Mouse (Mus musculus): ENCODE results near the gene Pip4k2c. TPM values are rescaled to one million over a fixed set of nuclear protein-coding genes. Genes with fewer than 3 reads are reported as not detected.
"Not testable (repeated sequence)": the region's sequence is repeated elsewhere in the genome, so short reads cannot be mapped to it uniquely, and the experiment has no call there.

The Pip4k2c gene
- polyA plus RNA-seq, 1 experiment from 2014 or later, result 25.9 TPM

- Histone ChIP-seq H3K4me1 (peaks cover 13% of the 10 kb centered on the region), H3K9me3 (no peaks in the 10 kb centered on the region), H3K27ac (replicated peaks) (no peak overlapping the region), H3K27me3 (replicated peaks; ENCODE audit: low read depth, poor library complexity, severe bottlenecking) (peaks cover 31% of the 10 kb centered on the region), H3K4me3 (no peak overlapping the region), H3K36me3 (replicated peaks) (no peaks in the 10 kb centered on the region)
- WGBS, result 76% methylated on average over 3 of the region's 3 CpGs
- DNase-seq (ENCODE audit: low spot score), result no peak
These were observed 50.7 kb downstream of the Pip4k2c start for GRCm38 (mm10) chr10:127160728-127161127.

- peaks cover 7% of the 10 kb centered on the region for H3K4me1 ChIP-seq
- no peak overlapping the region for H3K27ac ChIP-seq (replicated peaks)
- 89% methylated on average over 9 of the region's 9 CpGs for WGBS
- no peak for DNase-seq (ENCODE audit: low spot score)
- H3K9me3 ChIP-seq, result no peaks in the 10 kb centered on the region
- no peaks in the 10 kb centered on the region for H3K36me3 ChIP-seq (replicated peaks)
- H3K27me3 ChIP-seq (replicated peaks; ENCODE audit: low read depth, poor library complexity, severe bottlenecking), result peaks cover 25% of the 10 kb centered on the region
- no peak overlapping the region for H3K4me3 ChIP-seq
These were observed 51.3 kb downstream of the Pip4k2c start for GRCm38 (mm10) chr10:127160081-127160480.

DNA sequence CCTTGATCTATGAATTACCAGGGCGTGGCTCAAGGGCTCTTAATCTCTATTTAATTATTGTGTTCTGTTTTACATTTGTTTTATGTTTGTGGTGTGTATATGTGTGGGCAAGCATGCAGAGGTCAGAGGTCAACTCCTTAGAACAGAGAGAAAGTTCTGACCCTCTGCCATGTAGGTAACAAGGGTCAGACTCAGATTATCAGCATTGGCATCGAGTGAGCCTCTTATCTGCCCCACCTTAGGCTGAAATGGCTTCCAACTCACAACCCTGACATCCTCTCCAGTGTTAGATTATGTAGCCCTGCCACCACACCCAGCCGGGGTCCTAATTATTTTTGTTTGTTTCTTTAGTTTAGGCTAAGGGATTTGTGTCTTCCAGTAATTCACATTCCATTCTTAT is 52.9 kb downstream of the Pip4k2c start:
- no peaks in the 10 kb centered on the region for H3K36me3 ChIP-seq (replicated peaks)
- WGBS, result 75% methylated on average over 3 of the region's 3 CpGs
- no peak overlapping the region for H3K4me3 ChIP-seq
- no peak overlapping the region for H3K27ac ChIP-seq (replicated peaks)
- no peaks in the 10 kb centered on the region for H3K9me3 ChIP-seq
- no peak for DNase-seq (ENCODE audit: low spot score)
- H3K27me3 ChIP-seq (replicated peaks; ENCODE audit: low read depth, poor library complexity, severe bottlenecking), result peaks cover 9% of the 10 kb centered on the region
- H3K4me1 ChIP-seq, result no peaks in the 10 kb centered on the region

GRCm38 (mm10) chr10:127156511-127156910 is 54.9 kb downstream of the Pip4k2c start:
- Histone ChIP-seq H3K27me3 (replicated peaks; ENCODE audit: low read depth, poor library complexity, severe bottlenecking) (no peaks in the 10 kb centered on the region), H3K4me1 (no peaks in the 10 kb centered on the region), H3K27ac (replicated peaks) (no peak overlapping the region), H3K36me3 (replicated peaks) (no peaks in the 10 kb centered on the region), H3K9me3 (no peaks in the 10 kb centered on the region), H3K4me3 (no peak overlapping the region)
- WGBS, result 89% methylated on average over 1 of the region's 1 CpGs
- no peak for DNase-seq (ENCODE audit: low spot score)

DNA sequence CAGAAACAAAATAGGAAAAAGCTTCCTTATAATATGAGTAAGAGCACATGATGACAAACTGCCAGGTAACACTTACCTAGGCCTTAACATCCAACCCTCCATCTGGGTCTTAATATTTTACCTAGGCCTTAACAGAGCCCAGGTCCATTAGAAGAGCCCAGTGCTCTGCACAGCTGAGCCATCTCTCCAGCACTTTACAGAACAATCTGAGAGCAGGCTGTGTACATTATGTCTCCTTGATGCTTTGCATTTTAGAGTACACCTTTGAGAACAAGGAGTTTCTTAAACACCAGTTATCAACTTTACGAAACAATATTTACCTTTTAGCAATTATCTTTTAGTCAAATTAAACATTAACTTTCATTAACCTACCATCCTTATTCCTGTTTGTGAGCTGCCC is 55.3 kb downstream of the Pip4k2c start:
- WGBS, result 89% methylated on average over 1 of the region's 1 CpGs
- Histone ChIP-seq H3K36me3 (replicated peaks) (no peaks in the 10 kb centered on the region), H3K4me3 (no peak overlapping the region), H3K27ac (replicated peaks) (no peak overlapping the region), H3K27me3 (replicated peaks; ENCODE audit: low read depth, poor library complexity, severe bottlenecking) (no peaks in the 10 kb centered on the region), H3K4me1 (no peaks in the 10 kb centered on the region), H3K9me3 (no peaks in the 10 kb centered on the region)
- DNase-seq (ENCODE audit: low spot score), result no peak

DNA sequence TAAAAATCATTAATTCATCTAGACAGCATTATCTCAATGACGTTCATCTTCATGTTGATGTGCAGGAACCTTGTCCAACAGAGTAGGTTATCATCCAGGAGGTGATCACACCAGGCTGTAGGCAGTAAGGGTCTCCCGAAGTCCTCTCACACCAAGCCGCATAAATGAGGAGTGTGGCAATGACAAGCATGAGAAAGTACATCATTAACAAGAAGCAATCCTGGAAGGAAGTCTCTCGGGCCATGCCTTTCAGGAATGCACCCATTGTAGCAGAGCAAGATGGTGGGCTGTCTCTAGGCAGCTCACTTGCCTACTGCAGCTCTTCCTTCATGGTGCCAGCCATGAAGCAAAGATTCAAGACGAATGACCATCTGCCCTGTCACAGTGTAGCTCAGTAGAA is 56.7 kb downstream of the Pip4k2c start:
- Histone ChIP-seq H3K27ac (replicated peaks) (no peak overlapping the region), H3K4me3 (no peak overlapping the region), H3K9me3 (no peaks in the 10 kb centered on the region), H3K36me3 (replicated peaks) (no peaks in the 10 kb centered on the region), H3K27me3 (replicated peaks; ENCODE audit: low read depth, poor library complexity, severe bottlenecking) (no peaks in the 10 kb centered on the region), H3K4me1 (no peaks in the 10 kb centered on the region)
- 90% methylated on average over 5 of the region's 5 CpGs for WGBS
- DNase-seq (ENCODE audit: low spot score), result no peak

- 94% methylated on average over 2 of the region's 2 CpGs for WGBS
- Histone ChIP-seq H3K4me1 (no peaks in the 10 kb centered on the region), H3K27me3 (replicated peaks; ENCODE audit: low read depth, poor library complexity, severe bottlenecking) (no peaks in the 10 kb centered on the region), H3K27ac (replicated peaks) (no peak overlapping the region), H3K4me3 (no peak overlapping the region), H3K9me3 (no peaks in the 10 kb centered on the region), H3K36me3 (replicated peaks) (no peaks in the 10 kb centered on the region)
- DNase-seq (ENCODE audit: low spot score), result no peak
These were observed 57.1 kb downstream of the Pip4k2c start for GRCm38 (mm10) chr10:127154241-127154640.

DNA sequence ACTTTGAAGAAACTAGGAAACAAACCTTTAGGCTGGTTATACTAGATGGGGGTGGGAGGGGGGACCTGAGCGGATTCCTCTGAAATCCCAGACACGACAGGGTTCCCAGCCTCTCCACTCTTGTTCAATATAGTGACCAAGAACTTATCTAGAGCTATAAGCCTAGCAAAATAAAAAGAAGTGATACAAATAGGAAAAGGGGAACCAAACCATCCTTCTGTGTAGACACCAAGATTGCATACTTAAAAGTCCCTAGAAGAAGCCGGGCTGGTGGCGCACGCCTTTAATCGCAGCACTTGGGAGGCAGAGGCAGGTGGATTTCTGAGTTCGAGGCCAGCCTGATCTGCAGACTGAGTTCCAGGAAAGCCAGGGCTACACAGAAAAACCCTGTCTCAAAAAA is 58.1 kb downstream of the Pip4k2c start:
- 93% methylated on average over 7 of the region's 7 CpGs for WGBS

DNA sequence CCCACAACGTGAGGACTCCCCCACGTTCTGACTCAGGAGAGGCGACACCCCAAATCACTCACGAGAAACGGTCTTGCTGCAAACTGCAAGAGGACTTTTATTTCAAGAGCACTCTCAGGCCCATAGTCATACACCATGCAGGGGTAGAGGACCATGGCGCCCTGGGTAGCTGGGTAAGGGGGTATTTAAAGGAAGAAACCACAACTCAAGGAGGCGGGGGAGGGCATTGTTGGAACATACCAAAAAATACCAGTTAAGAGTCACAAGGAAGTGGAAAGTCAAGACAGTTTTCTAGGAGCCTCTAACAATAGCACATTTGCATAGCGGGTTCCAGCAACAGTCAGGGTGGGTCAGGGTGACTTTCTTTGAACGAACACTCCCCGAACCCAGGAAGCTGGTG is 58.8 kb downstream of the Pip4k2c start:
- not testable (repeated sequence) for H3K4me3 ChIP-seq; H3K4me1 ChIP-seq; H3K36me3 ChIP-seq (replicated peaks); H3K27me3 ChIP-seq (replicated peaks; ENCODE audit: low read depth, poor library complexity, severe bottlenecking); H3K27ac ChIP-seq (replicated peaks); DNase-seq (ENCODE audit: low spot score); H3K9me3 ChIP-seq
- 88% methylated on average over 10 of the region's 10 CpGs for WGBS

More for the DNA sequence above, 58.1 kb downstream of the Pip4k2c start:
- no peaks in the 10 kb centered on the region for H3K27me3 ChIP-seq (replicated peaks; ENCODE audit: low read depth, poor library complexity, severe bottlenecking)
- DNase-seq (ENCODE audit: low spot score), result no peak
- no peaks in the 10 kb centered on the region for H3K36me3 ChIP-seq (replicated peaks)
- H3K27ac ChIP-seq (replicated peaks), result no peak overlapping the region
- H3K4me3 ChIP-seq, result no peak overlapping the region
- H3K9me3 ChIP-seq, result no peaks in the 10 kb centered on the region
- H3K4me1 ChIP-seq, result no peaks in the 10 kb centered on the region

DNA sequence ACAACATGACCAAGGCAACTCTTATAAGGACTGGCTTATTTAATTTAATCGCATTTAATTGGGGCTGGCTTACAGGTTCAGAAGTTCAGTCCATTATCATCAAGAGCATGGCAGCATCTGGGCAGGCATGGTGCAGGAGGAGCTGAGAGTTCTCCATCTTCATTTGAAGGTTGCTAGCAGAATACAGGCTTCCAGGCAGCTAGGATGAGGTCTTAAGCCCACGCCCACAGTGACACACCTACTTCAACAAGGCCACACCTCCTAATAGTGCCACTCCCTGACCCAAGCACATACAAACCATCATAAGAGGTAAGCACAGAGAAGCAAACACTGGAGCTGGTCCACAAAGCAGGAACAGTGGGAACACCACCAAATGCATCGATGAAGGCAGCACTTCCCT is 60.2 kb downstream of the Pip4k2c start:
- not testable (repeated sequence) for H3K9me3 ChIP-seq; H3K4me1 ChIP-seq; H3K27me3 ChIP-seq (replicated peaks; ENCODE audit: low read depth, poor library complexity, severe bottlenecking); H3K36me3 ChIP-seq (replicated peaks); DNase-seq (ENCODE audit: low spot score); H3K27ac ChIP-seq (replicated peaks); H3K4me3 ChIP-seq
- 88% methylated on average over 3 of the region's 3 CpGs for WGBS

DNA sequence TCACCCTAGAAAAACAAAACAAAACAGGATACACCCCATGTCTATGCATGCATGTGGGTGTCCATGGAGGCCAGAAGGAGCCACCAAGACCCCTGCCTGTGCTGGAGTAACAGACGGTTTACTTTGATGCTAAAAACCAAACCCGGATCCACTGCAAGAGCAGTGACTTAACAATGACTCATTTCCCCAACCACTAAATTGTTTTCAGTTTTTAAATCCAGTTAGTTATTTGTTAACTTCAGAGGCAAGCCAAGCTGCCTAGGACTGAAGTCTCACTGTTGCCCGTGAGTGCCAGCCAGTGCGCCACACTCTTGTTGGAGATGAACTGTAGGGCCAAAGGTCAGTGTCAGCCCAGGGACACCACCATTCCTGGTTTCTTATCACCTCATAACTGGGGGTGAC is 60.9 kb downstream of the Pip4k2c start:
- no peak overlapping the region for H3K27ac ChIP-seq (replicated peaks)
- DNase-seq (ENCODE audit: low spot score), result no peak
- H3K27me3 ChIP-seq (replicated peaks; ENCODE audit: low read depth, poor library complexity, severe bottlenecking), result no peaks in the 10 kb centered on the region
- H3K9me3 ChIP-seq, result no peaks in the 10 kb centered on the region
- 86% methylated on average over 4 of the region's 4 CpGs for WGBS
- H3K4me1 ChIP-seq, result no peaks in the 10 kb centered on the region
- no peaks in the 10 kb centered on the region for H3K36me3 ChIP-seq (replicated peaks)
- no peak overlapping the region for H3K4me3 ChIP-seq

DNA sequence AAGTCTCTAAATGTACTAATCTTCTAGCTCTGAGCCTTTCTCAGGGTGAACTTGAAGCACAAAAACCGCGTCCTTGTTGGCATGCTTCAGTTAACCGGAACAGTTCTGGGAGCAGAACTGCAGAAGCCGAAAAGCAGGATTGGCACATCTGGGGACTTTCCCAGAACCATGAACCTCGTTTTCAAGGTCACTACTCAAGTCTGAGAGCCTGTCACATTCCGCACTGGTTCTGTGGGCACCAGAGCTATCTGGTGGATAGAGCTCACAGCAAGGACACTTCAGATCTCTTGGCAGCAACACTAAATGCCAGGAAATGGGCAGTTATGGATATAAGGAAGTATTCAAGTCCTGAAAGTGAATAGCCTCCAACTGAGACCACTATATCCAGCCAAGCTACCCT is 64.2 kb downstream of the Pip4k2c start:
- Histone ChIP-seq H3K4me3 (no peak overlapping the region), H3K36me3 (replicated peaks) (no peaks in the 10 kb centered on the region), H3K27ac (replicated peaks) (no peak overlapping the region), H3K27me3 (replicated peaks; ENCODE audit: low read depth, poor library complexity, severe bottlenecking) (no peaks in the 10 kb centered on the region), H3K9me3 (no peaks in the 10 kb centered on the region), H3K4me1 (no peaks in the 10 kb centered on the region)
- 84% methylated on average over 6 of the region's 6 CpGs for whole genome bisulfite sequencing
- no peak for DNase-seq (ENCODE audit: low spot score)

Measured in embryonic facial prominence, embryonic 10.5 days (tissue).